Mouse (Mus musculus): ENCODE measurements at regions not wholly inside any gene's neighbourhood (a gene's known extent, or its start where the extent isn't known, plus 50 kb on each side); places are given as distances from the start of the nearest gene placed in this dataset.

DNA sequence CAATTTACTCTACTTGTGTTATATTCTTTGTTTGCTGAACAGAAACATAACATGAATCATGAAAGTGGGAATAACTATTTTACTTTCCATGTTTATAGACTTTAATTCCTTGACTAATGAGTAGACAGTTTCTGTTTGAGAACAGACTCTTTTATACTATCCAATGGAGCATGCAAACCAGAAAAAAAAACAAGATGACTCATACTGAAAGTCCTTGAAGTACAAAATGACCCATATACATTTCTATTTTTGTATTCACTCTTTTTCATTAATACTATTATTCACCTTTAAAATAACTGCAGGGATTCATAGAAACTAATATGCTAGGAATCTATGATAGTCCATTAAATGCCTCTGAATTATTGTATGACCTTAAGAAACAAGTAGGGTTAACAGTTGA, 549.5 kb upstream of the Rag2 start:
- no peak for ATAC-seq (ENCODE audit: low FRiP score)
- H3K9ac ChIP-seq (replicated peaks): no peak overlapping the region

DNA sequence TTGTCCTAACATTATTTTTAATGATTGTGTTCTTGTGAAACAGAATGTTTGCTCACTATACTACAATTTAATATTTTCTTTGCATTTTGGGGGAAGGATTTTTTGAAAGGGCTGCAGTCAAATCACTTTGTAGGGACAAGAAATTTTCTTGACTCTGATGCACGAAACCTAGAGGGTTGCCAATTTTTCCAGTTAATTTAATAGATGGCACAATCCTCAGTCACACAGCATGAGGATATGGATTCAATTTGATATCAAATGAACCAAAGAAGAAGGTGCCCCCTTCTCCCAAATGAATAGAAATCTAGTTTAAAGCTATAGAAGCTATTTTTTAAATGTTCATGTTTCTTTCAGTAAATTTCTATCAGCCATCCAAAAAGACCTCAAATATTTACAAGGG, 544.3 kb upstream of the Rag2 start:
- 81% methylated on average over 1 of the region's 1 CpGs for WGBS
- no peak for ATAC-seq (ENCODE audit: low FRiP score)

More for the DNA sequence above, 549.5 kb upstream of the Rag2 start:
- no peaks in the 10 kb centered on the region for H3K36me3 ChIP-seq
- H3K9me3 ChIP-seq (replicated peaks): no peaks in the 10 kb centered on the region
- no peak overlapping the region for H3K27ac ChIP-seq (replicated peaks)
- no peaks in the 10 kb centered on the region for H3K27me3 ChIP-seq (replicated peaks)
- H3K4me3 ChIP-seq (replicated peaks): no peak overlapping the region
- H3K4me2 ChIP-seq: no peak overlapping the region
- H3K4me1 ChIP-seq: no peaks in the 10 kb centered on the region

GRCm38 (mm10) chr2:101083813-101084212, 540.7 kb upstream of the Rag2 start:
- no peaks in the 10 kb centered on the region for H3K9me3 ChIP-seq (replicated peaks)
- no peak for ATAC-seq (ENCODE audit: low FRiP score)
- no peak overlapping the region for H3K4me2 ChIP-seq
- no peak overlapping the region for H3K4me3 ChIP-seq (replicated peaks)
- no peaks in the 10 kb centered on the region for H3K36me3 ChIP-seq
- no peaks in the 10 kb centered on the region for H3K4me1 ChIP-seq
- no peak overlapping the region for H3K27ac ChIP-seq (replicated peaks)
- H3K27me3 ChIP-seq (replicated peaks): no peaks in the 10 kb centered on the region
- no peak overlapping the region for H3K9ac ChIP-seq (replicated peaks)

More for the DNA sequence above, 544.3 kb upstream of the Rag2 start:
- no peaks in the 10 kb centered on the region for H3K9me3 ChIP-seq (replicated peaks)
- no peak overlapping the region for H3K9ac ChIP-seq (replicated peaks)
- H3K4me1 ChIP-seq: no peaks in the 10 kb centered on the region
- no peak overlapping the region for H3K4me2 ChIP-seq
- no peaks in the 10 kb centered on the region for H3K36me3 ChIP-seq
- no peaks in the 10 kb centered on the region for H3K27me3 ChIP-seq (replicated peaks)
- H3K4me3 ChIP-seq (replicated peaks): no peak overlapping the region
- no peak overlapping the region for H3K27ac ChIP-seq (replicated peaks)

- WGBS: 90% methylated on average over 1 of the region's 1 CpGs
- H3K9me3 ChIP-seq (replicated peaks): no peaks in the 10 kb centered on the region
- no peak for ATAC-seq (ENCODE audit: low FRiP score)
Measured at GRCm38 (mm10) chr2:101084648-101085047, 539.9 kb upstream of the Rag2 start.

DNA sequence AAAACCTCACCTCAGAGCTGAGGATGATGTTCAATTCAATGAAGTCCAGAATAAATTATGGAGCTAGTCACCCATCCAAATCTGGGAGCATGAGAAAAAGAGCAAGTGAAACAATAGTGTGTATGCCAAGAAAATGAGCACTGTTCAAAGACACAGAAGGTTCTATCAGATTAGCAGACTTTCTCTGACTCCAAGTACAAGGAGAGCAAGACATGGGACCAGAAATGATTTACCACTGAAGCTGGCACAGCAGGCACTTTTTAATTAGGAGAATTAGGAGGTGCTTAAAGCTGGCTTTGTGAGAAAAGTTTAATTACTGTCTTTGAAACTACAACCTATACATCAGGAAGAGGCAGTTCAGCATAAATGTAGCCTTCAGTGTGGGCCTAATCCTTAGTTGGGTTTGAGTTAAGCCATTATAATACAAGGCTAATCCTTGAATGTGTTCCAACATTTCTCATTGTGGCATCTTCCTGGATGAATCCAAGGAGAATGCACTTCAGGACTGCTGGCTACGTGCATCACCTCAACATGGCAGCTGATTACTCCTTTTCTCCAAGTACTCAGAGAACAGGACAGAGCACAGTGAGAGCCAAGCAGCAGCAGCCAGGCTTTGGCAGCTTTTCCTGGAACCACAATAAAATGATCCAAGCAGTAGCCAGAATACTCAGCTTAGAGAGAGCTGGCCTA, 517.2 kb upstream of the Rag2 start:
- Histone ChIP-seq H3K4me3 (replicated peaks) (no peak overlapping the region), H3K27me3 (replicated peaks) (no peaks in the 10 kb centered on the region), H3K9ac (replicated peaks) (no peak overlapping the region), H3K4me1 (no peaks in the 10 kb centered on the region), H3K4me2 (no peak overlapping the region), H3K27ac (replicated peaks) (no peak overlapping the region), H3K36me3 (no peaks in the 10 kb centered on the region), H3K9me3 (replicated peaks) (no peaks in the 10 kb centered on the region)
- 0 out of 2 replicates have a peak, but pooled peaks have one; percentile 31 for ATAC-seq (ENCODE audit: low FRiP score)
- WGBS: 64% methylated on average over 1 of the region's 1 CpGs

More at GRCm38 (mm10) chr2:101084648-101085047, 539.9 kb upstream of the Rag2 start:
- Histone ChIP-seq H3K4me1 (no peaks in the 10 kb centered on the region), H3K9ac (replicated peaks) (no peak overlapping the region), H3K27ac (replicated peaks) (no peak overlapping the region), H3K27me3 (replicated peaks) (no peaks in the 10 kb centered on the region), H3K4me2 (no peak overlapping the region), H3K36me3 (no peaks in the 10 kb centered on the region), H3K4me3 (replicated peaks) (no peak overlapping the region)

- Histone ChIP-seq H3K9ac (replicated peaks) (no peak overlapping the region), H3K27me3 (replicated peaks) (no peaks in the 10 kb centered on the region), H3K36me3 (no peaks in the 10 kb centered on the region), H3K4me1 (no peaks in the 10 kb centered on the region), H3K4me2 (no peak overlapping the region), H3K4me3 (replicated peaks) (no peak overlapping the region), H3K9me3 (replicated peaks) (no peaks in the 10 kb centered on the region), H3K27ac (replicated peaks) (no peak overlapping the region)
- WGBS: 33% methylated on average over 1 of the region's 1 CpGs
- ATAC-seq (ENCODE audit: low FRiP score): no peak
Measured at GRCm38 (mm10) chr2:101136867-101137266, 487.7 kb upstream of the Rag2 start.

GRCm38 (mm10) chr2:101139931-101140330, 484.6 kb upstream of the Rag2 start:
- Histone ChIP-seq H3K9ac (replicated peaks) (no peak overlapping the region), H3K4me2 (no peak overlapping the region), H3K4me3 (replicated peaks) (no peak overlapping the region), H3K36me3 (no peaks in the 10 kb centered on the region), H3K27ac (replicated peaks) (no peak overlapping the region), H3K9me3 (replicated peaks) (no peaks in the 10 kb centered on the region), H3K4me1 (no peaks in the 10 kb centered on the region), H3K27me3 (replicated peaks) (no peaks in the 10 kb centered on the region)
- no peak for ATAC-seq (ENCODE audit: low FRiP score)
- 93% methylated on average over 1 of the region's 1 CpGs for WGBS

DNA sequence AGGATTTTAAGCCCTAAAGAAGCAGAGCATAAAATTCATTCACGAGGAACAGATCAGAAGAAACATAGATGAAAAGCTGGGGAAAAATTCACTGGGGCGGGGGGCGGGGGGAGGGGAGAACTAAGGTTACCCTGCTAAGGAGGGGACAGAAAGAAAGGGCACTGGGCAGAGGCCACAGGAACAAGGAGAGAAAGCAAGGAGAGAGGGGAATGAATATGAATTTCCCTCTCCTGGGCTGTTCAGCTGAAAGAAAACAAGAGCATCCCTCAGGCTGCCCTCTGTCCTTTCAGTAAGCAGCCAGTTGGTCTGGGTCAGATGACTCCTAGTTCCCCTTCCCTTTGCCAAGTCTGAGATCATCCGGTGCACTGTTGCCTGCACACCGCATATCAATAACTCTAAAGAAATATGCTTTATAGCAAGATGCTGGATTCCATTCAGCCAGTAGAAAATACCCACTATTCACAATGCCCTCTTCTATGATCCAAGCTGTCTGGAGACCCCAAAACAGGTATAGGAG, 467.7 kb upstream of the Rag2 start:
- no peaks in the 10 kb centered on the region for H3K36me3 ChIP-seq
- no peak overlapping the region for H3K4me2 ChIP-seq
- H3K4me1 ChIP-seq: no peaks in the 10 kb centered on the region
- H3K27me3 ChIP-seq (replicated peaks): 0 out of 2 replicates have a peak, but pooled peaks cover 3% of the 10 kb centered on the region
- 65% methylated on average over 5 of the region's 5 CpGs for WGBS
- no peak overlapping the region for H3K27ac ChIP-seq (replicated peaks)
- no peak overlapping the region for H3K9ac ChIP-seq (replicated peaks)
- no peak overlapping the region for H3K4me3 ChIP-seq (replicated peaks)
- no peak for ATAC-seq (ENCODE audit: low FRiP score)
- no peaks in the 10 kb centered on the region for H3K9me3 ChIP-seq (replicated peaks)

- Histone ChIP-seq H3K9ac (replicated peaks) (no peak overlapping the region), H3K4me2 (no peak overlapping the region), H3K27me3 (replicated peaks) (0 out of 2 replicates have a peak, but pooled peaks cover 3% of the 10 kb centered on the region), H3K36me3 (no peaks in the 10 kb centered on the region), H3K27ac (replicated peaks) (no peak overlapping the region), H3K4me1 (no peaks in the 10 kb centered on the region), H3K4me3 (replicated peaks) (no peak overlapping the region), H3K9me3 (replicated peaks) (no peaks in the 10 kb centered on the region)
- WGBS: 32% methylated on average over 4 of the region's 4 CpGs
- no peak for ATAC-seq (ENCODE audit: low FRiP score)
Measured at GRCm38 (mm10) chr2:101159276-101159675, 465.2 kb upstream of the Rag2 start.

GRCm38 (mm10) chr2:101165942-101166341, 458.6 kb upstream of the Rag2 start:
- Histone ChIP-seq H3K9ac (replicated peaks) (no peak overlapping the region), H3K9me3 (replicated peaks) (no peaks in the 10 kb centered on the region), H3K4me2 (no peak overlapping the region), H3K27me3 (replicated peaks) (peaks cover 30% of the 10 kb centered on the region), H3K36me3 (no peaks in the 10 kb centered on the region), H3K4me3 (replicated peaks) (no peak overlapping the region), H3K4me1 (no peaks in the 10 kb centered on the region), H3K27ac (replicated peaks) (no peak overlapping the region)
- WGBS: 57% methylated on average over 6 of the region's 6 CpGs
- 0 out of 2 replicates have a peak, but pooled peaks have one; percentile 41 for ATAC-seq (ENCODE audit: low FRiP score)

DNA sequence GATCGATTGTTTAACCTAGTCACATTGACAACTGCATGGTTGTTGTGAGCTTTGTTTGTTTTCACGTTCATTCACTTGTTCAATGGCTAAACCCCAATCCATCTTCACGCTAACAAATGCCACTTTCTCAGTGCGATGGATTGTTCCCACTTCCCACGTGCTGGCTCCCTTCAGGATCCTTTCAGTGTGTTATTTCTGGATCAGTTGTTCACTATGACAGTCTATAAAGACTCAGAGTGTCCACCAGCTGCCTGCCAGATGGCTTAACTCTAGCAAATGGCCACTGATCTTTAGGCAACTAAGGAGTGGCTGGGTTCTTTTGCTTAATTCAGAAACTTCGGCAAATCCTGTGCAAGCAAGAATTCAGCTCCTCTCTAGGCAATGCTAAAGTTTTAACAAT, 451.7 kb upstream of the Rag2 start:
- H3K36me3 ChIP-seq: no peaks in the 10 kb centered on the region
- H3K27me3 ChIP-seq (replicated peaks): peaks cover 25% of the 10 kb centered on the region
- no peak overlapping the region for H3K4me2 ChIP-seq
- 0 out of 2 replicates have a peak, but pooled peaks cover 3% of the 10 kb centered on the region for H3K4me1 ChIP-seq
- no peak overlapping the region for H3K9ac ChIP-seq (replicated peaks)
- H3K27ac ChIP-seq (replicated peaks): no peak overlapping the region
- ATAC-seq (ENCODE audit: low FRiP score): peak; percentile 73; the same call in 1 of the 2 replicates
- H3K9me3 ChIP-seq (replicated peaks): no peaks in the 10 kb centered on the region
- H3K4me3 ChIP-seq (replicated peaks): no peak overlapping the region
- 7% methylated on average over 6 of the region's 6 CpGs for WGBS

- H3K9ac ChIP-seq (replicated peaks): no peak overlapping the region
- no peak overlapping the region for H3K27ac ChIP-seq (replicated peaks)
- WGBS: 88% methylated on average over 3 of the region's 3 CpGs
- ATAC-seq (ENCODE audit: low FRiP score): no peak
- 0 out of 2 replicates have a peak, but pooled peaks cover 3% of the 10 kb centered on the region for H3K4me1 ChIP-seq
- H3K4me3 ChIP-seq (replicated peaks): no peak overlapping the region
- H3K36me3 ChIP-seq: no peaks in the 10 kb centered on the region
- no peaks in the 10 kb centered on the region for H3K9me3 ChIP-seq (replicated peaks)
- H3K4me2 ChIP-seq: no peak overlapping the region
- peaks cover 11% of the 10 kb centered on the region for H3K27me3 ChIP-seq (replicated peaks)
Measured at GRCm38 (mm10) chr2:101175124-101175523, 449.4 kb upstream of the Rag2 start.

Data from neural tube, embryonic 15.5 days (tissue).